Mouse (Mus musculus) A20 (cell line): ENCODE measurements around the gene Ppbp.
"Not testable (repeated sequence)": the region's sequence is repeated elsewhere in the genome, so short reads cannot be mapped to it uniquely, and the experiment has no call there.

Experiments used
- DNase-seq: peaks from one replicate; pipeline ENCODE4 v3.0.0-alpha.2; 2011; ENCODE audit warnings: low read depth, low spot score

The Ppbp gene

DNA sequence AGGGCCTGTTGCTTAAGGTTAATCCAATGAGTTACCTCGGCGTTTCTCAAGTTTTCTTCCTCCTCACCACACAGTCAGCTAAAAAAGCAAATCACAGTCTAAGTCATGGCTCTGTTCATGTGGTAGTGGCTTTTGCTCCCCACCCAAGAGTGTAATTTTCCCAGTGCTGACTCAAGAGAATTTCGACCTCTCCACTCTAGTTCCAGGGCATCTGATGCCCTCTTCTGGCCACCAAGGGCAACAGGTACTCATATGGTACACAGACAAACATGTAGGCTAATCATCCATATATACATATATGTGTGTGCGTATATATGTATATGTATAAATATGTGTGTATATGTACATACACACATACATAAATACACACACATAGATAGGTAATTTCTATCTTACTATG, 19.8 kb downstream of the Ppbp start:
- peak; percentile 28 for DNase-seq

DNA sequence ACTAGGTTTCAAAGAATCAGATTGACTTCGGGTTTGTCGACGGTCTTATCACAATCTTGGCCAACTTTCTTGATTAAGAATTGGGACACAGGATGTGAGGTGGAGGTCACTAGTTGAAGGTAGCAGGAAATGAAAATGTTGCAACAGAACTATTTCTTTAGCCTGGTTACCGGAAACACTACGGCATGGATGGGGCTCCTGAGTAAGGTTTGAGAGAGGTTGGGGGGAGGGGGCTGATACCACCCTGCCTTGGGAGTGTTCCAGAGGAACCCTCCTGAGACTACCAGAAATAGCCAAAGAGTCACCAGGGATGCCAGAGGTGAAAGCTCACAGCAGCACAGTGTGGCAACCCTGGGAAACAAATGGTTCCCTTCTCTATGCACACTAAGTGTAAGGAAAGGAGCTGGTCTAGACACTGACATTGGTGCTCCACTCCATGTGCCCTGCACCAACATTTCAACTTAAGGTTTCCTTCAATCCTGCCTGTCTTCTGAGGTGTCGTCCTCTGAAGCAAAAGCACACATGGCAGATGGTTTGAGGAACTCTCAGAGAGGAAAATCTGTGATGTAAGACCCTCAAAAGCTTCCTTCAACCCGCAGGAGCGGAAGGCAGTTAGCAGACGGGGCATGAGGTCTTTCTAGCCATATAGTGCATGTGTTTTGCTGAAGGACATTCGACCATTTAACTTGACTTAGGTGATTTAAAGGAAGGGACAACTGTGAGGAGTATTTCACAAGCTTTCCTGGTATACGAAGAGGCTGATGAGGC, 21.2 kb downstream of the Ppbp start:
- no peak for DNase-seq

DNA sequence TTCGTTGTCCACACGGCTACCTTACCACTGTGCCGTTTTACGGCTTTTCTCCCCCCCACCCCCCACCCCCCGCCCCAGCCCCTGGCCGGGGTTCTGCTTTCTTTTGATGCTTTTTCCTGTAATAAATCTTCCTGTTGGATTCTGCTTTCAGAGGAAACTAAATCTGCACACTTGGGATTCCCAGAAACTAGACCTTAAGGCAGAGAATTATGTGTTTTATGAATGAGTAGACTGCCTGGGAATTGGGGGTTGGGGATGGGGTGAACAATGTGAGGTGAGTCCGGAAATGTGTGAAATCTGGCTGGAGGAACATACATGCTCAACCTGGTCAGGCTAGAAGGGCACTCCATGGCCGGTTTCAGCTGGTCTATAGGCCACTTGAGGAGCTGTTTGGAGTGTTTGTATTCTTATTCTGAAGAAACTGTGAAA, 21.8 kb downstream of the Ppbp start:
- no peak for DNase-seq

DNA sequence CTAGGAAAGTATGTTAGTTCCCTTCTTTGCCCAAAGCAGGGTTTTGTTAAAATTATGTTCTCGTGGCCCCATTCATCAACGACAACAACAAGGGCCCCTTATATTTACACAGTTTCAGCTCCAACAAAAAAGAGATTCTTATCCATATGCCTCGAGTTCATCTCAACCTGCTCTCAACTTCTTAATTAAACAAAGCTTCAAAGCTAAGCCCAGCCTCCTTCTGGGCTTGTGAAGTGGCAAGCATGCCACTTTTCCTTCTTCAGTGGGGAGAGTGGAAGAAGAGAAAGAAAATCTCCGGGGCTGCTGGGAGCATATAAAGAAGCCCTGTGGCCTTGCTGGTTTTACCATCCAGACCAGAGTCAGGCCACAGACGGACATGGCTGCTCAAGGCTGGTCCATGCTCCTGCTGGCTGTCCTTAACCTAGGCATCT, 25.9 kb downstream of the Ppbp start, which contains the start of gene Cxcl15:
Gene Cxcl15, plus strand, starts transcription at position 340 of the 431 bp plus-strand sequence.
- DNase-seq = no peak

DNA sequence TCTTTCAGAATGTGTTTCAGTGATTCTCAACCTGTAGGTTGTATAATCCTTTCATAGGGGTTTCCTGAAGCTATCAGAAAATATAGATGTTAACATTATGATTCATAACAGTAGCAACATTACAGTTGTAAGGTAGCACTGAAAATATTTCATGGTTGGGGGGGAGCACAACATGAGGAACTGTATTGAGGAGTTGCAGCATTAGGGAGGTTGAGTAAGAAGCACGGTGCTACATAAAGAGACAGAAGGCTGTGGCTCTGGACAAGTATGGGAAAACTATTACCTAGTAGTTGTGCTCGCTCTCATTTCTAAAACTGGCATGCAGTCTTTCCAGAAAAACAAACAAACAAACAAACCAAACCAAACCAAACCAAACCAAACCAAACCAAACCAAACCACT, 27.1 kb downstream of the Ppbp start:
- not testable (repeated sequence) for DNase-seq

DNA sequence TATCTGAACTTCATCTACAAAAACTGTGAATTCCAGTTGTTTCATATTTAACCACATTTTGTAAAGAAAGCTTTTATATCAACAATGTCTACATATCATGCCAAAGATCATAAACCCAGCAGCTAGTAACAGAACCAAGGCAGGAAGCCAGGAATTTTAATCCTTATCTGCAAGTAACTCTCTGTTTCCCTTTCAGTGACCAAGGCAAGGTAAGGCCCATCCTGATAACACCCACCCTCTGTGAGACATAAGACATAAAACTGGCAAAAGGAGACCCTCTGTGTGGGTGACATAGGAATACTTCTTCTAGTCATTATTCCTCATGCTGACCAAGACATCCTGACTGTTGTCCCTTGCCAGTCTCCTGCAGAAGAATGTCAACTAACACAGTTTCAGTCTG, 36.3 kb downstream of the Ppbp start:
- no peak for DNase-seq

DNA sequence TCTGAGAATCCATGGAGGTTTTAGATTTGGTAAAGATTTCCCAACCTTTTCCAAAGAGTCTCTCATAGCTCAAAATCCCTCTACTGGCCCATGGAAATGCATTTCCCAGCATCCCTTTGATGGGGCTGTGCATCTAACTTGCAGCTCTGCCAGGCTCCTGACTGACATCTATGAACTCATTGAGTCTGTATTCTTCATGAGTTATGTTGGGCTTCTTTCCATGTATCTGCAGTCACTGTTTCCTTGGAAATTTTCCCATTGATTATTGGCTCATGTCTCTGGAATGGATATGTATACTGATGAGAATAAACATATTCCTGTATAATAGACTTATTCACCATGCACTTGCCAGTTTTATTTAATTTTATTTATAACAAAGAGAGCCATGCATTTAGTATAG, 37.7 kb downstream of the Ppbp start:
- DNase-seq = no peak

DNA sequence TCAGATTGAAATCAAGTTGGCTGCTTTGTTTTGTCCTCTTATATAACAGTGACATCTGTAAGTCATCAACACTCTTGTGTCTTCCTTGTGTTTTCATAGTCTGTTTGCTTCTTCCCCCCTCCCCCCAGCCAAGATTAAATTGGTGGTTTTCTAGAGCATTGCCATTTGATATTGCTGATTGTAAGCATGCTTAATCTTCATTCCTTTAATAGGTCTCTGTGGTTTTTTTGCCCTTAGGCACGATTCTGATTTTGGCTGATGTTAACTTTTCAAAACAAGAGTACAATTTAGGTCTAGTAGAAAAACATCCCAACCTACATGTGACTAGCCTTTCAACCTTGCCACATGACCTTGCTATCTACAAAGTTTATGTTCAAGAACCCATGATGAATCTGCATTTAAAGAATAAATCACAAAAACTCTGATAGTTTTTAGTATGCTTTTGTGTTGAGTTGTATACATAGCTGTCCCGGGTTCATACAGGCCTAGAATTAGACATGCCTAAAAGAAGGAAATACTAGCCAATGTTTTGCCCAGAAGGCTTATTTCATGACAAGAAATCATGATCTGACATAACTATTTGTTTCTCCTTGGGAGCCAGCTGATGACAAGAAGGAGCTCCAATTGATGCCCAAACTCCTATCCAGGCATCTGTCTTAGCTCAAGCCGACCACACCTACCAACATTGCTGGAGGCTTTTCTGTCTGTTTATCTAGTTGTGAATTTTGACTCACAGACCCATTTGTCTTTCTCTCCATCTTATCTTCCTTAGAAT, 39.0 kb downstream of the Ppbp start:
- no peak for DNase-seq
